Mouse (Mus musculus): ENCODE measurements around the gene Dnttip2.

Gene Dnttip2

GRCm38 (mm10) chr3:122308981-122309380 is 34.8 kb downstream of the Dnttip2 start:
- TF ChIP-seq GATA4 (IDR thresholded peaks at IDR 0.05; ENCODE audit: insufficient replicate concordance, low read length): no peak

DNA sequence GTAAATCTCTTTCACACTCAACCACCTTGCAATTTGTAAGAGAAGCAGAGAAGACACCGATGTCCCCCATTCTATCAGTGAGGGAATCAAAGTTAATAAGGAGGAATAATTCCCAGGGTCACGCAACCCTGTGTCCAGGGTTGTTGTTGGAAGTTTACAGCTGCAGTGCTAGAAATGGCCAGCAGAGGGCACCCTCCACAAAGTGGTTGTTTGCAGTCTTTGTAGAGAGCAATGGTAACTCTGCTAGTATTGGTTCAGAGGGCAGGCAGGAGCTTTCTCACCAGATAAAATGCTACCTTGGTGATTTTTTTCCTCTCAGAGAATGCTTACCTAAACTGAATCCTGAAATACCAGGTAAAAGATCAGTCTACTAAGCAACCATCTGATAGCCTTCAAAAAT is 37.9 kb downstream of the Dnttip2 start:
- TF ChIP-seq GATA4 (IDR thresholded peaks at IDR 0.05; ENCODE audit: insufficient replicate concordance, low read length): no peak

DNA sequence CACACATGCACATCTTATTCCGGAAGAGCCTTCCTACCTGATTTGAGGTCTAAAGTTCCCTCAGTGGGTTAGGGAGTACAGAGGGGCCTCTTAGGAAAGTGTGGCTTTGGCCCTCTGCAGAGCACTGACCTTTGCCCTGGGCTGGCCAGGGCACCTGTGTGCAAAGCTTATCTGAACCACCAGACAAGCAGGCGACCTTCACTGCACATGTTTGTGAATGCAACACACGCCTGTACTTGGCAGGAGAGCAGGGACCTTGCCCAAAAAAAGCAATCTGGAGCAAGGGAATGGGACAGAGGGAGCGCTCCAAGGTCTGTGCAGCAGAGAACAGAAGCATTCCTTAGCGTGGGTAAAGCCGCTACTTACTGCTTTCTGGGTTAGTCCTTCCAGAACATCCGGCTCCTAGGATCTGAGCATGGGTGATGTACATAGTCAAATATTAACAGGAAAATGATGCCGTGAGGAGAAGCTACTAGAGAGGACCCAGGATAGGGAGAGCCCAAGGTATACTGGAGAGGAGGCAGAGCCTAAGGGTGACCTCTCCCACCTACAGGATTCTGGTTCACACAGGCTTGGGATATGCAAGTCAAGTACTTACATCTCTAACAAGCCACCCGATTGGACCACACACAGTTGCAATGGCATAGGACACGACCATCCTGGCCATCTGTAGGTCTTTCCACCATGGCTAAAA is 38.9 kb downstream of the Dnttip2 start:
- TF ChIP-seq GATA4 (IDR thresholded peaks at IDR 0.05; ENCODE audit: insufficient replicate concordance, low read length): peak; percentile 74; the same call in 1 of the 2 replicates

DNA sequence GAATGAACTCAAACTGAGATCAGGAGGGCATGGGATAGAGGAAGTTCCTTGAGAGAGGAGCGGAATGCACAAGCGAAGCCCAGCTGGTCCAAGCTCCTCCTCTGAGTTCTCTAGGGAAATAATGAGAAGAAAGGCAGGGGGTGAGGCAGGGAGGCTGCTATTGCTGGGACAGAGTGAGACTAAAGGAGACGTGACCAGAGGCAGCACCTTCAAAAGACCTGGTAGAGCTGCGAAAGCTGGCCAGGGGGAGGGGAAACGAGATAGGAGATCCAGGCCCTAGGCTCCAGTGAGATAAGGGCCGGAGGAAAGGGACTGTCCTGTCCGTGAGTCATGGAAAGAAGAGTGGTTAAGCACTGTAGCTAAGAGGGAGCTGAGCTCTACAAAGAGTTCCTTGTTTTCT is 39.7 kb downstream of the Dnttip2 start:
- no peak for TF ChIP-seq GATA4 (IDR thresholded peaks at IDR 0.05; ENCODE audit: insufficient replicate concordance, low read length)

DNA sequence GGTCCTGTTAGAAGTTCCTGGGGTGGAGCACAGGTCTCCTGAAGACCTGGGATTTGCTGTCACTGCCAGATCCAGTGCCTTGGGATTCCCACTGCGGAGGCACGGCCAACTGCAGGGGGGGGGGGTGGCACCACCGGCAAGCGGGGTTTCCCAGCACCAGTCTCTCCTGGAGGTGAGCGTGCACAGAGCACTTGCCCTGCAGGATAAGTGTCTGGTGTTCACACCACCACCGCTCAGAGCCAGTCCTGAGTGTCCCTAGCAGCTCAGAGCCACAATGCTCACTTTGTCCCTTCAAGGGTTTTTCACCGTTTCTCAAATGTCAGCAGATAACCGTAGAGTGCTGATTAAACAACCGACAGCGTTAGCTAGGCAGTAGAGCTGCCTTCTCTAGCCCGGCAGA is 42.4 kb downstream of the Dnttip2 start:
- no peak for TF ChIP-seq GATA4 (IDR thresholded peaks at IDR 0.05; ENCODE audit: insufficient replicate concordance, low read length)

GRCm38 (mm10) chr3:122317339-122317738 is 43.2 kb downstream of the Dnttip2 start:
- no peak for TF ChIP-seq GATA4 (IDR thresholded peaks at IDR 0.05; ENCODE audit: insufficient replicate concordance, low read length)

GRCm38 (mm10) chr3:122322226-122322625 is 48.0 kb downstream of the Dnttip2 start:
- no peak for TF ChIP-seq GATA4 (IDR thresholded peaks at IDR 0.05; ENCODE audit: insufficient replicate concordance, low read length)

- no peak for TF ChIP-seq GATA4 (IDR thresholded peaks at IDR 0.05; ENCODE audit: insufficient replicate concordance, low read length)
Measured at GRCm38 (mm10) chr3:122323841-122324240, 49.7 kb downstream of the Dnttip2 start.

DNA sequence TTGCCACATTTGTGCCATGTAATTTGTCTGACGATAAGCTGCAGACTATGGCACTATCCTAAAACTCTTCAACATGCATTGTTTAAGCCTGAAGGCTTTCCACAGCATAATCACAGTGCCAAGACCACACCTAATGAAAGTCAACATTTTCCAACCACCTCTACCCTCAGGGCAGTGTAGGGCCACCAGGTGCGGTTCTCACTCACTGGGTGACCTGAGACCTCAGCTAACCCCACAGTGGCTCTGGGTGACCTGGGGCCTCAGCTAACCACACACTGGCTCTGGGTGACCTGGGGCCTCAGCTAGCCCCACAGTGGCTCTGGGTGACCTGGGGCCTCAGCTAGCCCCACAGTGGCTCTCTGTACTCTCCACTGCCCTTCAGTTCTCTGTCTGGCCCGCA is 50.3 kb downstream of the Dnttip2 start:
- TF ChIP-seq GATA4 (IDR thresholded peaks at IDR 0.05; ENCODE audit: insufficient replicate concordance, low read length): no peak

DNA sequence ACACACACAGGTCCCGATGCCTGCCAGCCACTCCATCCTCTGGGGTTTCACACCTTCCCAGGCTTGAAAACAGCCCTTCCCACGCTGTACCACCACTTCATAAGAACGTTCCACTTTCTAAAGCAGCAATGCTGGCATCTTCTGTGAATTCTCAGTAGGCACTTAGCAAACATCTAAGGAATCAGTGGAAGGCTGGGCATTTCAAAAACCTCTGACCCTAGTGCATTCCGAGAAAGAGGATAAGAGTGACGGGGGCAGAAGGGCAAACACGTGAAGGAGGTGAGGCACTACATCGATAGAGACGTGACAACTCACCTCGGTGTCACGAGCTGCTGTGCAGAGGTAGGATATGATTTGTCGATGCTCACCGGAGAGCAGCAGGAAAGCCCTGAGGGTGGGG is 56.3 kb downstream of the Dnttip2 start:
- no peak for TF ChIP-seq GATA4 (IDR thresholded peaks at IDR 0.05; ENCODE audit: insufficient replicate concordance, low read length)

DNA sequence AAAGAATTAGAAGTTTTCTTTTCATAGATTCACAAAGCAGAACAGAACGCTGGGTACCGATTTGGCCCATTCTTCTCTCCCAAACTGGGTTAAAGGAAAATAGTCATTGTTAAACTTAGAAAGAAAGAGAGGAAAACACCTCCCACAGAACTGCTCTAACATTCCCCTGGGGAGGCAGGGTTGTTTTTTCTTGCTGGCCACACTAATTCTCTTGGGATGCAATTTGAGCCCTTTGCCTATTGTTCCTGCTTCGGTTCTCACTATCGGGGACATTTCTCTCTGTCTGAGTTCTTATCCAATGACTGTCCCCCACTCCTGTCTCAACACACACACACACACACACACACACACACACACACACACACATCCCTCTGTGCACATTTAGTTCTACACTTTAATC is 59.3 kb downstream of the Dnttip2 start:
- no peak for TF ChIP-seq GATA4 (IDR thresholded peaks at IDR 0.05; ENCODE audit: insufficient replicate concordance, low read length)

DNA sequence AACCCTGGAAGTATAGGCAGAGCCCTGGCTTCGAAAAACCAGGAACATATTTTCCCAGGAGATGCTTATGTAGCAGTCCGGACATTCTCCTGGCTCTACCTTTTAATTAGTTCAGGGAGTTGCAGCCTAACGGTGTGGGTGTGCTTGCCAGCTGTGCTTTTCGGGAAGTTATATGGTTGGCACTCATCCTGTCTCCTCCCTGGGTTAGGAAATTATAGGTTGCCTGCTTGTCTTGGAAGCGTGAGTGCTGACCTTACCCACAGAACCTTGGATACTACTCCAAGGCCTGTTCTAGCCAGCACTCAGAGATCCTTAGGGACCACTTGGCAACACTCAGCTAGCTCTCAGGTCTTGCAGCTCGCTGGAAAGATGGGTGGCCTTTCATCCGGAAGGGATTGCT is 59.7 kb downstream of the Dnttip2 start:
- no peak for TF ChIP-seq GATA4 (IDR thresholded peaks at IDR 0.05; ENCODE audit: insufficient replicate concordance, low read length)

- no peak for TF ChIP-seq GATA4 (IDR thresholded peaks at IDR 0.05; ENCODE audit: insufficient replicate concordance, low read length)
Measured at GRCm38 (mm10) chr3:122334375-122334774, 60.2 kb downstream of the Dnttip2 start.
